Mouse (Mus musculus) large intestine, adult 2 months (tissue): Measurements from ENCODE around the gene Gimap1. TPM values are rescaled to one million over a fixed set of nuclear protein-coding genes. Genes with fewer than 3 reads are reported as not detected.

ENCODE experiments used
- DNase-seq: peaks from one replicate; pipeline ENCODE4 v3.0.0-alpha.2; 2012; ENCODE audit warnings: low read depth, low spot score
- WGBS: fragments of 180-500 bp; shearing (Covaris S2); methylation state at CpG from one replicate; pipeline ENCODE4 v1.1.7; 2018; 5-methylcytosine and 5-hydroxymethylcytosine counted together
- polyA plus RNA-seq: library from polyadenylated mRNA; depleted of rRNA; stranded (reverse); fragments of >200 nt; gene quantifications from 2 replicates; pipeline ENCODE4 v1.2.3, GENCODE M21; 2012

Gene Gimap1
- polyA plus RNA-seq, 1 experiment: 12.2 TPM

GRCm38 (mm10) chr6:48737053-48737452 lies 1.8 kb upstream of the Gimap1 start:
- WGBS: 71% methylated on average over 2 of the region's 2 CpGs
- no peak for DNase-seq

GRCm38 (mm10) chr6:48737688-48738087 lies 1.2 kb upstream of the Gimap1 start:
- no peak for DNase-seq
- 92% methylated on average over 5 of the region's 5 CpGs for WGBS

GRCm38 (mm10) chr6:48739780-48740055 lies 864 bp downstream of the Gimap1 start:
- DNase-seq: no peak
- WGBS: 83% methylated on average over 3 of the region's 3 CpGs

GRCm38 (mm10) chr6:48740501-48741169 lies 1.8 kb downstream of the Gimap1 start:
- 65% methylated on average over 3 of the region's 3 CpGs for WGBS
- no peak for DNase-seq

GRCm38 (mm10) chr6:48741273-48741672 lies 2.4 kb downstream of the Gimap1 start:
- WGBS: 18% methylated on average over 3 of the region's 3 CpGs
- no peak for DNase-seq

GRCm38 (mm10) chr6:48741711-48742206 lies 2.9 kb downstream of the Gimap1 start:
- 10% methylated on average over 9 of the region's 9 CpGs for WGBS
- no peak for DNase-seq

- 10% methylated on average over 52 of the region's 52 CpGs for WGBS
- DNase-seq: no peak
These were observed 3.8 kb downstream of the Gimap1 start for GRCm38 (mm10) chr6:48742422-48743351.

- DNase-seq: no peak
- WGBS: 52% methylated on average over 2 of the region's 2 CpGs
These were observed 6.6 kb downstream of the Gimap1 start for GRCm38 (mm10) chr6:48745490-48745889.

- 53% methylated on average over 16 of the region's 16 CpGs for WGBS
- DNase-seq: no peak
These were observed 7.4 kb downstream of the Gimap1 start, which contains the start of gene Gimap5 for GRCm38 (mm10) chr6:48745959-48746889. TSS of gene Gimap5 (plus strand) at chr6:48746197.

- DNase-seq: no peak
These were observed 8.5 kb downstream of the Gimap1 start for GRCm38 (mm10) chr6:48747091-48747966.

GRCm38 (mm10) chr6:48763567-48764270 lies 24.9 kb downstream of the Gimap1 start:
- 48% methylated on average over 7 of the region's 7 CpGs for WGBS
- DNase-seq: no peak

More at GRCm38 (mm10) chr6:48747091-48747966, 8.5 kb downstream of the Gimap1 start:
- 17% methylated on average over 7 of the region's 7 CpGs for WGBS

- WGBS: 96% methylated on average over 10 of the region's 10 CpGs
- no peak for DNase-seq
These were observed 25.6 kb downstream of the Gimap1 start for GRCm38 (mm10) chr6:48764496-48764895.

- no peak for DNase-seq
- WGBS: 45% methylated on average over 9 of the region's 9 CpGs
These were observed 29.5 kb downstream of the Gimap1 start for GRCm38 (mm10) chr6:48768178-48768869.

GRCm38 (mm10) chr6:48768933-48769332 lies 30.1 kb downstream of the Gimap1 start:
- WGBS: 76% methylated on average over 3 of the region's 3 CpGs
- no peak for DNase-seq

GRCm38 (mm10) chr6:48770696-48771095 lies 31.8 kb downstream of the Gimap1 start, which contains the start of gene Gimap3:
TSS of gene Gimap3 (minus strand) at chr6:48770851.
- DNase-seq: no peak
- 65% methylated on average over 3 of the region's 3 CpGs for WGBS

GRCm38 (mm10) chr6:48772030-48772429 lies 33.2 kb downstream of the Gimap1 start:
- 7% methylated on average over 8 of the region's 8 CpGs for WGBS
- peak; percentile 57 for DNase-seq

- DNase-seq: no peak
- WGBS: 86% methylated on average over 1 of the region's 1 CpGs
These were observed 45.6 kb downstream of the Gimap1 start for GRCm38 (mm10) chr6:48784406-48784805.
